Mouse (Mus musculus) bone marrow, adult 2 months (tissue): Measurements from ENCODE around the gene Actg2. TPM values are rescaled to one million over a fixed set of nuclear protein-coding genes. Genes with fewer than 3 reads are reported as not detected.

Source experiments
- H3K27ac ChIP-seq: fragments of 200-500 bp; 2 replicates; pipeline ENCODE4 v1.5.1; 2012; ENCODE audit warnings: low read depth, mild to moderate bottlenecking, control low read depth, inconsistent platforms, low read length; ENCODE audit not compliant: control insufficient read depth, poor library complexity, insufficient read depth
- H3K4me1 ChIP-seq: fragments of 200-500 bp; 2 replicates; pipeline ENCODE4 v1.6.1; 2011; ENCODE audit warnings: low read length; ENCODE audit not compliant: control insufficient read depth, insufficient read depth
- H3K4me3 ChIP-seq: fragments of 200-500 bp; replicated peaks from 2 replicates; pipeline ENCODE3; 2011; ENCODE audit warnings: mild to moderate bottlenecking, low read depth, low read length, control low read depth; ENCODE audit not compliant: control insufficient read depth
- CTCF ChIP-seq: fragments of 200-500 bp; IDR thresholded peaks from 2 replicates; pipeline ENCODE4 v1.5.1; 2011; ENCODE audit warnings: low read length, control low read depth; ENCODE audit not compliant: control insufficient read depth, insufficient read depth
- POLR2A ChIP-seq: fragments of 200-500 bp; IDR thresholded peaks from 2 replicates; pipeline ENCODE4 v1.6.1; 2011; ENCODE audit warnings: low read depth, mild to moderate bottlenecking, control low read depth, low read length, borderline replicate concordance; ENCODE audit not compliant: control insufficient read depth
- WGBS: fragments of 180-500 bp; shearing (Covaris S2); methylation state at CpG from one replicate; pipeline ENCODE4 v1.1.7; 2018; 5-methylcytosine and 5-hydroxymethylcytosine counted together
- polyA plus RNA-seq: library from polyadenylated mRNA; stranded (reverse); fragments of >200 nt; gene quantifications from 2 replicates; pipeline ENCODE4 v1.2.4, GENCODE M21; 2011; ENCODE audit warnings: low replicate concordance; ENCODE audit not compliant: missing spikeins, insufficient read depth, insufficient read length

Gene Actg2
- polyA plus RNA-seq, 1 experiment = 3.2 TPM

- Histone ChIP-seq H3K27ac (peak overlapping the region; percentile 37; the same call in 1 of the 2 replicates), H3K4me3 (peak overlapping the region; percentile 85), H3K4me1 (no peaks in the 10 kb centered on the region)
- TF ChIP-seq POLR2A (no peak), CTCF (no peak)
- WGBS = 2% methylated on average over 37 of the region's 37 CpGs
Observed at GRCm38 (mm10) chr6:83571840-83572667, 36.0 kb upstream of the Actg2 start.

GRCm38 (mm10) chr6:83568901-83569862, 33.1 kb upstream of the Actg2 start:
- Histone ChIP-seq H3K4me1 (no peaks in the 10 kb centered on the region), H3K27ac (no peak overlapping the region), H3K4me3 (no peak overlapping the region)
- WGBS = 78% methylated on average over 20 of the region's 20 CpGs
- TF ChIP-seq CTCF (no peak), POLR2A (no peak)

GRCm38 (mm10) chr6:83555972-83556371, 19.9 kb upstream of the Actg2 start:
- no peaks in the 10 kb centered on the region for H3K4me1 ChIP-seq
- H3K4me3 ChIP-seq = no peak overlapping the region
- TF ChIP-seq CTCF (no peak), POLR2A (no peak)
- no peak overlapping the region for H3K27ac ChIP-seq
- WGBS = 69% methylated on average over 6 of the region's 6 CpGs

GRCm38 (mm10) chr6:83548346-83548745, 12.3 kb upstream of the Actg2 start:
- Histone ChIP-seq H3K27ac (no peak overlapping the region), H3K4me1 (no peaks in the 10 kb centered on the region), H3K4me3 (no peak overlapping the region)
- no peak for TF ChIP-seq CTCF
- TF ChIP-seq POLR2A = no peak
- WGBS = 86% methylated on average over 5 of the region's 5 CpGs

GRCm38 (mm10) chr6:83545778-83546177, 9.7 kb upstream of the Actg2 start:
- TF ChIP-seq POLR2A = no peak
- 86% methylated on average over 3 of the region's 3 CpGs for WGBS
- Histone ChIP-seq H3K27ac (no peak overlapping the region), H3K4me1 (no peaks in the 10 kb centered on the region), H3K4me3 (no peak overlapping the region)

- 79% methylated on average over 11 of the region's 11 CpGs for WGBS
- no peak overlapping the region for H3K27ac ChIP-seq
- TF ChIP-seq CTCF (no peak), POLR2A (no peak)
- no peak overlapping the region for H3K4me3 ChIP-seq
- H3K4me1 ChIP-seq = no peaks in the 10 kb centered on the region
Observed at GRCm38 (mm10) chr6:83541756-83542456, 5.8 kb upstream of the Actg2 start.

- Histone ChIP-seq H3K4me1 (no peaks in the 10 kb centered on the region), H3K4me3 (no peak overlapping the region), H3K27ac (no peak overlapping the region)
- no peak for TF ChIP-seq POLR2A
- no peak for TF ChIP-seq CTCF
- 57% methylated on average over 4 of the region's 4 CpGs for WGBS
Observed at GRCm38 (mm10) chr6:83540017-83540416, 4.0 kb upstream of the Actg2 start.

GRCm38 (mm10) chr6:83536795-83537059, 662 bp upstream of the Actg2 start:
- Histone ChIP-seq H3K27ac (no peak overlapping the region), H3K4me3 (no peak overlapping the region), H3K4me1 (no peaks in the 10 kb centered on the region)
- TF ChIP-seq CTCF (no peak), POLR2A (no peak)
- WGBS = 19% methylated on average over 6 of the region's 6 CpGs
